Mouse (Mus musculus) heart, adult 8-10 months (tissue): Measurements from ENCODE around the gene Prex1. TPM values are rescaled to one million over a fixed set of nuclear protein-coding genes. Genes with fewer than 3 reads are reported as not detected.

Experiments
- DNase-seq: peaks from one replicate; pipeline ENCODE4 v3.0.0; 2022; ENCODE audit warnings: low spot score
- total RNA-seq, 4 experiments: library from RNA; stranded (reverse); gene quantifications; 2 replicates each; pipeline ENCODE4 v1.2.4; 2022

Gene Prex1
- total RNA-seq, 4 experiments from 2014 or later: 4.2 to 5.4 (median 4.8) TPM

DNA sequence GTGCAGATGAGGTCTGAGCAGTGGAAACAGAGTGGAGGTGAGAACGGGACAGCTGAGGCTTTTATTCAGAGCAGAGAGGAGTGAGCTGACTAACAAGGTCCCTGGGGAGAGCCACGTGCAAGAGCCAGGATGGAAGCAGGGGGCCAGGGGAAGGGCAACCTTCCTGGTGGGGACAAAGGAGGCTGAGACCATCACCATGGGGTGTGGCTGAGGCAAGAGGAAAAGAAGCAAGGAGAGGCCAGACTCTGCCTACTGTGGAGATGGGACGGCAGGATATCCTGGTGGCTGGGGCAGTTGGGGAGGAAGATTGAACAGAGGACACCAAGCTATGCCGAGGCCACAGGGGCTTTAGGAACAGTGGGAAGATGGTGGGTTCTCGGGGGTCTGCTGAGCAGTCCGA is 26.7 kb downstream of the Prex1 start:
- DNase-seq: no peak

DNA sequence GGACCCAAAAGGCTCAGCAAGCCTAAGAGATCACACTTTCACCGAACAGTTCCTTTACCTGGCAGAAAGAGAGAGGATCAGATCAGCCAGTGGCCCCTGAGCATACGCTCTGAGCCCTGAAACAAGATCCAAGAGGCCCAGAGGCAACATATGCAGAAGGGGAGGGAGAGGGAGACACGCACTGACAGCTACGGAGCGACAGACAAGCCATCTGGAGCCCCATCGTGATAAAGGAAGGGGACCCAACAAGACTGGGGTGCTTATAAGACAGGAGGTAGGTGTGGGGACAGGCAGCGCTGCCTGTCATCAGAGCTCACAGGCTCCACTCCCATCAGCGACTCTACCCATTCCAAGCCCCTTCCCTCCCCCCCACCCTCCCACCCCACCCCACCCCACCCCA is 27.8 kb downstream of the Prex1 start:
- DNase-seq: no peak

DNA sequence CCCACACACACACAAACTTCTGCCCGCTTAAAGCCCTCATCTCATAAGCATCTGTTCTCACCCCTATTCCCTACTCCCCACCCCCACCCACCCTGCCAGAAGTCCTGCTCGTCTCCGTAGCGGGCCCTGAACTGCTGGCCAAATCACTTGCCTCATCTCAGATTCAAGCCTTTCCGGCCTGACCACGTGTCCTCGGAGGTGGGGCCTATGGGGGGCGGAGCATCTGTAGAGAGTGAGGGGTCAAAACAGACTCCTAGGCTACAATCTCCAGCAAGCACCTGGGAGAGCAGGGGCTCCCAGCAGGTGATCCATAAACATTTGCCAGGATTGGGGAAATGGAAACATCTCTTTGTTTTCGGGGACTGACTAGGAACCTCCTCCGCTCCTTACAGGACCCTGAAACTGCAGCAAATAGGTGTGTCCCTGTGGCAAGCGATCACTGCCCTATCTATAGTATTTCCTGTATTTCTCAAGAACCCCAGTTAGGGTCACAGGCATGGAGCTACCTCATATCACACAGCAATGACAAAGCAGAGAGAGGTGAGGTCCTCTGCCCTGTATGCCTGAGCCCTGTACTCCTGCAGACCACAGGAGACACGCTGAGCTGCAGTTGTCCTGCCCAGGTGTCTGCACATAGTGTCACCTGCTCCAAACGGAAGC is 29.6 kb downstream of the Prex1 start:
- no peak for DNase-seq

DNA sequence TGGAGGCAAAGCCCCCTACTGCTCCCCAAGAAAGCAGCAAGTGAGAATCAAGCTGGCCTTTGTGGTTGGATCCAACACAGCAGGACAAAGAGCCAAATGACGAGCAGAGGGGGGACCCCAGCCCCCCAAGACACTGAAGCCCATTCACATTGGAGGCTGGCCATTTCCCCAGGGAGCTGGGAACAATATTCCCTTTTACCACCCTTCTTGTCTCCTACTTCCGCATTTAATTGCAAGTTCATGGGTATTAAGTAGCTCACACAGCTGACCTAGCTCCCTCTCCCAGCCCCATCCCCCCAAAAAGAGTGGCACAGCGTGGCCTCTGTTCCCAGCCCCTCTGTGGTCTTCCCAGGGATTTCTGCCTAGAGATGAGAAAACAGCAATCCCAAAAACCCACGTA is 30.8 kb downstream of the Prex1 start:
- no peak for DNase-seq

DNA sequence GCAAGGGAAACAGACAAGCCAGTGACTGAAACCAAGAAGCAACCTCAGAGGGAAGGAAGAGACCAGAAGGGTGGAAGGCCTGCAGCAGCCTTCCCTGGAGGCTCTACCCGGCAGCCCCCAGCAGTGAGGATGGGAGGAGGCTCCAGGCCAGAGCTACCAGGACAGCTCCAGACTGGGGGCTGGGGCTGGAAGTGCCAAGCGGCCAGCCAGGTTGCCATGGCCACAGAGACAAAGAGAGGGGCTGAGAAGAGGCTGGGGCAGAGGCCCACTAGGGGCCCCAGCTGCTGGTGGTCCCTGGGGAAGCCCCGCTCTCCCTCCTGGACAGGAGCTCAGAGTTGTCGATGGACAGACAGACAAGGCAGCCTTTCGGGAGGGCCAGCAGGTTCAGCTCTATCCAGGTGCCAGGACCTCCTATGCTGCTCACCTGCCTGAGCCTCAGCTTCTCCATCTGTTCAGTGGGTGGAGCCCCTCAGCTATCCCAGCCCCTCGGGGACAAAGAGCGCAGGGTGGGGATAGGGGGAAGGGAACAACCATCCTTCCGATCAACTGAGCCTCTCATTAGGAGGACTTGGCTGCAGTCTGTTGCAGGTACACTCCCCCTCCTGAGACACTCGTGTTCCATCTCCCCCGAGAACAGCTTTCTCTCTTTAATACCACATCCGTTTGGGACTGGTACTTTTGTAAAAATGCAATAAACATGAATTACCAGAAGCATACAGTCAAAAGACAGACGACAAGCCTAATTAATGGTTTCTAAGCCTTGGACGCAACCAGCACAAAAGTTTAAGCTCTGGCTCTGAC is 34.5 kb downstream of the Prex1 start:
- no peak for DNase-seq

DNA sequence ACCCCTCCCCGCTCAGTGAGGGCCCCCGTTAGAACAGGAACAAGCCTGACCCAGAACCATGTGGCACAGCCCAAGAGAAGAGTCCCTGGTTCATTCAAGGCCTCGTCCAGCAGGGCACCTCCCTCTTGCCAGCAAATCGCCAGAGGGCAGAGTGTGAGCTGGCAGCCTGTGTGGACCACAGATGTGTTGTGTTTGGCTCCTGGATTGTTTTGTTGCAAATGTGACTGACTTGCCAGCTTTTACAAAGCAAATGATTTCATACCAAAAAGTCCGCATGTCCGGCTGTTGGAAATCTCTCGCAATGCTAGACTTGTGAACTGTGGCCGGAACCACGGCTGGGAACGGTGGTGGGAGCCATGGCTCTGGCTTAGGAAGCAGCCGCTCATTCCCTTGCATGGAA is 36.7 kb downstream of the Prex1 start:
- no peak for DNase-seq

DNA sequence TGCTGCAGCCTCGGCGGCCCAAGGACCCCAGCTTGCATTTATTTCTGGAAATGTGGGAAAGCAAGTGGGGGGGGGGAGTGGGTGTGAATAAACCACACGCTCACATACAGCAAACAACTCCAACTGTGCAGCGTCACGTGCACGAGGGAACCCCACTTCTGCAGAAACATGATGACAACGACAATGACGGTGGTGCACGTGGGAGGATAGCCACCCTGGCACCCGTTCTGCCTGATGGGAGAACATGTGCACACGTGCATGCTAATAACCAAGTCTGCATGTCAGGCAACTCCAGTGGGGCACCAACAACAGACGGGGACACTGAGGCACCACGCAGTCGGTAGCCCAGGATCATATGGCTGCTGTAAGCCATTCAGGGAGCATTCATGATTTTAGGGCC is 37.1 kb downstream of the Prex1 start:
- DNase-seq: no peak

DNA sequence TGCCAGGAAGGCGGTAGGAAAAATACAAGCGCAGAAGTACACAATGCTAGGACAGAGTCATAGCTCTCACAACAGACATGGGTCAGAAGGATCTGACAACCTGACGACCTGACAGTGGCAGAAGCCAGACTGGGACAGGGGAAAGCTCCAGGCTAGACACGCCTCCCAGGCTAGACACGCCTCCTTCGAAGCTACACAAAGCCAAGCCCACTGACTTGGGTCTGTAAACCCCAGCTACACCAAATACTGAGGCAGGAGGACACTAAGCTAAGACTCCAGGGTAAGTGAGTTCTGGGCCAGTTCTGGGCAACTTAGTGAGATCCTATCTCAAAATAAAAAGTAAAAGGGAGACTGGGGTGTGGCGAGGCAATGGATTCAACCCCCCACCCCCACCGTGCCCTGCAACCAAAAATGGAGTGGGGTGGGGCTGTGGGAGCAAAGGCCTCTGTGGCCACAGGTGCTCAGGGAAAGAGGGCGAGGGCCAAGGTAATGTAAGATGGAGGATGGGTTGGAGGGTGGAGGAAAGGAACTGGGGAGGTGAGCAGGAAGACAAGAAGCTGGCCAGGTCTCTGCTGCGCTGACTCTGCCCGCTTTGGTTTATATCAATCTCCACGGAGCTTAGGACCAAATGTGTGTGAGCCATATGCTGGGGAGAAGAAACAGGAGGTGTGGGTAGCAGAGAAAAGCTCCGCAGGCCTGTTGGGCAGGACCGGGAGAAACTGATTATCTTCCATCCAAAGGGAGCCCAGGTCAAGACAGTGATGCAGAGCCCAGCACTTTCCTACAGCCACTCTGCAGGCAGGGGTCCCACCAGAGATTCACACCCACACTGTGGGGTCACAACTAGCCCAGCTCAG is 37.8 kb downstream of the Prex1 start:
- no peak for DNase-seq

DNA sequence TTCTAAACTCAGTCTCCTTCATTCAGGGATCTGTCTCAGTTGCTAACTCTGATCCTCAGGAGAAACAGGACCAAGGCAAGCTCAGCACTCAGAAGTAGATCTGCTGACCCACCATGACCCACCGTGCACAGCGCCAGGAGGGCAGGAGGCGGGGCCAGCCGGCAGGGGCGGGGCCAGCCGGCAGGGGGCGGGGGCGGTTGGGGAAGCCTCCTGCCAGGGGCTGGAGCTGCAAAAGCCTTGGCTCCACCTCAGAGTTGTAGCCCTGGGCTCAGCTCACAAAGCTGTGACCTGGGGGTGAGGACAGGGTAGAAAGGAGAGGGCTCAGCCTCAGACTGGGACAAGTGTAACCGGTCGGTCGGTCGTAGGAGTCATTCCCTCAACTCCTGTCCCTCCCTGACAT is 38.9 kb downstream of the Prex1 start:
- DNase-seq: no peak

DNA sequence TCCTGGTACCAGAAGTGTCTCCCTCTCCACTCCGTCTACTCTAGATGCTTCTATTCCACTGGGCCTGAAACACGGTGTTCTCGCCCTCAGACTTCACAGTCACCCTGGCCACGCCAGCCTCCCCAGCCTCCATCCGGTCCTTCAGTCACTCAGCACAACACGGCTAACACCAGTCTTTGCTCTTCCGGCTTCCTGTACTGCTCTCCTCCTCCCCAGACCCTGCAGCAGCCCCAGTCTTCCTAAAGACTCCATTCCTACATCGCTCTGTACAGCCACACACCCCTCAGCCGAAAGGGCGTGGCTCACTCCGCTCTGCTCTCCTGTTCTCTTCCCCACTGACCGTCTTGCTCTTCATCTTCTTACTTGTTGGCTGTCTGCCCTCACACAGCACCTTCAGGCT is 39.7 kb downstream of the Prex1 start:
- no peak for DNase-seq

DNA sequence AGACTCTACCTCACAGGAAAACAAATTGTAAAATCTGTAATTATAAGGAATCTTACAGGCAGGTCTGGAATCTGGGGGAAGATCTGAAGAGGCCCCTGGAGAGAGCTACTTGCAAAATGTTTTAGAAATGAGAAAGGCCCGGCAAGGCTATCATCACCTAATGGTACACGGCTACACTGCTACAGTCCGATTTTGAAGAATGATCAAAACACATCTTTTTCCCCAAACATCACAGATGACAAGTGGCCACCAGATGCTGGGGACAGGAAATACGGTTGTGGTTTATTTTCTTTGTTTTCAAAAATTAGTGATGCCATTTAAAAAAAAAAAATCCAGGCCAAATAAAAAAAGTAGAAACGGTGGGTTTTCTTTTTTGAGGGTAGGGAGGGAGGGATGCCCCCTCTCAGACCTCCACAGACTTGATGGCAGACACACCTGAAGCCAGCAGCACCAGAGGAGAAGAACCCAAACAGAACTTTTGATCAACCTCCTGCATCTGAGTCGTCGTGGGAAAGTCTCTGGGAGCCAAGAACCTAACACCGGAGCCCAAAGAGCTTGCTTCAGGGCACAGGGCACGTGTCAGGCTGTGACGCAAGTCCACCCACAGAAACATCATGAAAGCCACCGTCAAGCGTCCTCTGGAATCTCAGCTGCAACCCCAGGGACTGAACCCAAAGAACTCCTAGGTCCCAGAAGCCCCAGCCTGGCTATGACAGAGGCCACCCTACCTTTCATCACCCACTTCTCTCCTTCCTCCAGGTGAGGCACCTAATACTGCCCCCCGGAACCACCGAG is 41.3 kb downstream of the Prex1 start:
- DNase-seq: no peak

DNA sequence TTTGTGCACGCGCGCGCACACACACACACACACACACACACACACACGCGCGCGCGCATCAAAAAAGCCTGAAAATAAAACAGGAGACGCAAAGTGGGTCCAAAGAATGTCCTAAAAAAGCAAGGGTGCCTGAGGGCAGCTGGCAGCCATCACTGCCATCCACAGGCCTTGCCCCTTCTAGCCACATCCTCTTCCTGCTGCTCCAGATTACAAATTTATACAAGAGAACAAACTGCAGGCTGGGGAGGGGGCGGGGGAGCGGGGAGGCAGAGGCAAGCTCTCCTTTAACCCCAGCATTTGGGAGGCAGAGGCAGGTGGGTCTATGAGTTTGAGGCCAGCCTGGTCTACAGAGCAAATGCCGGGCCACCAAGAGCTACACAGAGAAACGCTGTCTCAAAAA is 42.0 kb downstream of the Prex1 start:
- DNase-seq: no peak

DNA sequence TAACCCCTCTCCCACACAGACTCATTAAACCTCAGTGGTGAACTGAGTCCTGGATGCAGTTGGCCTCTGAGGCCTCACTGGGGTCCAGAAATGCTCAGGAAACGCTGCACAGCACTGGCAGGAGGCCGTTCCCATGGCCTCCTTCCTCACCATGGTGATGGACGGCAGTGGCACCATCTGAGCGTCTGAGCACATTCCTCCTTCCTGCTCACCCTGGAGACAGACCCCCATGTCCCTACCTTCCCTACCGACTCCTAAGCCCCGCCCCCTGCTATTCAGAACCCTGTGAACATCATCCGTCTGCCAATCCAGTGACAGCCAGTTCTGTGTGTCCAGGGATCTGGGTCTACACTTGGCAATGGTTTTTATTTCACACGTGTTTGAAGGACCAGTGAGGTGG is 42.6 kb downstream of the Prex1 start:
- DNase-seq: no peak

DNA sequence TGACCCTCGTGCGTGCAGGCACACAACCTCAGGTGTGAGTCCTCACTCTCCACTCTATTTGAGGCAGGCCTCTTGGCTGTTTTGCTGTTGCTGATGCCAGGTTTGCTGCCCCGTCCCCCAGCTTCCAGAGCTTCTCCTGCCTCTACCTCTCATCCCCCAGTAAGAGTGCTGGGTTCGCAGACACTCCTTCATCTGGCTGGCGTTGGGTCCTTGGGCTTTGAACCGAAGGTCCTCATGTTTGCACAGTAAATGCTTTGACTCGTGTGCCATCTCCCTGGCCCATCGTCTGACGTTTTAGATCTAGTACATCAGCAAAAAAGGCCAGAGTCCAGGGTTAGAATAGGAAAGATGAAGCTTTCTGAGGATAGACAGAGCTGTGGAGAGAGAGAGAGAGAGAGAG is 43.7 kb downstream of the Prex1 start:
- DNase-seq: no peak

DNA sequence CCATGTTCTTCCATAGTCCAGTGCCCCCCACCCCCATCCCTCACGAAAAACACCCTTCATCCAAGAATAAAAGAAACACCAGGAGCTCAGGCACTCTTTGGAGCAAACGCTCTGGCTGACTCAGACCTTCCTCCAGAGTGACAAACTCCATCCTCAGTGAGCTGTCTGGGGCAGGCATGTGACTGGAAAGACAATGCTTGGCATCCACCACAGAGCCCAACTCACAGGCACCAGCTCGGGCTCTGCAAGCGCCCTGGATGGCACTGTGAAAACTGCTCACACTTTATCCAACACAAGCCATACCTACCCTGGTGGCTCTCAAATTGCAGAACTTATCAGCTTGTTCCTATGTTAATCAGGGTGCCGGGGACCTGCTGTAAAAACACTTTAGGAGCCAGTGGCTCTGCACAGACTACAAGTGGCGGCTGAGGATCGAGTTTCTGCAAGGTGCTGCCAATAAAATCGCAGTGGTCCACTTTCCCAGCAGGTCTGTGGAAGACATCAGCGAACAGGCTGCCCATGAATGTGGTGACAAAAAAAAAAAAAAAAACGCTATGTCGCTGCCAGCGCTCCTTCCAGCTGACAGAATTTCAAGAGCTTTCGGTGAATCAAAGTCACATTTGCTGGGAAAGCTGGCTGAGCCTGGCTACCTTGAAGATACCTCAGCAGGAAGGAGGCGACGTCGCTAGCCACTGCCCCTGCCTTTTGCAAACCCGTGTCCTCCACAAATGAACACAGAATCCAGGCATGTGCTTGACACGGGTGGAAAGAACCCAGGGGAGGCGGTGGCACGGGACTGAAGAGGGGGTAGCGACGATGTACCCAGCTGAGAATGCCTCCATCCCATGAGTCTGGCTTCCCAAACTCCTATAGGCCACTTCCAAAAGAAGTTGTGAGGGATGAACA is 45.6 kb downstream of the Prex1 start:
- DNase-seq: no peak

DNA sequence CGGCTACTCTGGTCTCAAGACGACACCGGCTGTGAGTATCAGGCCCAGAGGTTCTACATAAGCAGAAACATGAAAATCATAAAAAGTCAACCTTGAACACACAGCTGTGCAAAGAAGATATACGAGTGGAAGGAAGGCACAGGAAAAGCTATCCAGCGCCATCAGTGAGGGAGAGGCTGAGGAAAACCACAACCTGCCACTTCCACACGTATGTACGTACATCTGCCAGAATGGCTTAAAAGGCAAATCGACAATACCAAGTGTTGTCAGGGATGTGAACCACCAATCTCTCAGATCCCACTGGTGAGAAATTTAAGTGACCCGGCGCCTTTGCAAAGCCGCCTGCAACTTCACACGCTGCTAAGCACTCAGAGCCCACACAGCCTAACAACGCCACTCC is 47.5 kb downstream of the Prex1 start:
- no peak for DNase-seq

DNA sequence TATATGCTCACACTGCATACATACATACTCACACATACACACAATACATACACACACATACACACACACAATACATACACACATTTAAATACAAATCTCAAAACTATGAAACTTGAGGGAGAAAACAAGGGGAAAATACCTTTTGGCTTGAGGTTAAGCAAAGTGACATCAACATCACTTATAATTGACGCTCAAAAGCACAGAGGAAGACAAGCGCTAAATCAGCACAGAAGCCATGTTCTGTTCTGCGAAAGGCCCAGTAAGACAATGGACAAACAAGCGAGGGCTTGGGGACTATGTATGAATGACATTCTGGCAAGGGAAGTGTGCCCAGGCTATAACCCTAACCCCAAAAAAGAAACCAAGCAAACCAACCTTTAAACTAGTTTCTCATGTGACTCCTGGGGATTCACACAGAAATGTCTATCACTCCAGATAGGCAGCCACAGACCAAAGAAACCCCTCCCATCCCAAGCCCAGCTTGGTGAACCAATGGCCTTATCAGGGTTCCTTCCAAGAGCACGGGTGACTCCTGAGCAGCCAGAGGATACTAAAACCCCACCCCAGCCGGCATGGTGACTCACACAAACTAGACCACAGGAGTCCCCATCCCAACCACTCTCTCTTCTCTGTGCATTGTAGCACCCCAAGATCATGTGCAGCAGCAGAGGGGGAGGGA is 48.2 kb downstream of the Prex1 start:
- DNase-seq: no peak

DNA sequence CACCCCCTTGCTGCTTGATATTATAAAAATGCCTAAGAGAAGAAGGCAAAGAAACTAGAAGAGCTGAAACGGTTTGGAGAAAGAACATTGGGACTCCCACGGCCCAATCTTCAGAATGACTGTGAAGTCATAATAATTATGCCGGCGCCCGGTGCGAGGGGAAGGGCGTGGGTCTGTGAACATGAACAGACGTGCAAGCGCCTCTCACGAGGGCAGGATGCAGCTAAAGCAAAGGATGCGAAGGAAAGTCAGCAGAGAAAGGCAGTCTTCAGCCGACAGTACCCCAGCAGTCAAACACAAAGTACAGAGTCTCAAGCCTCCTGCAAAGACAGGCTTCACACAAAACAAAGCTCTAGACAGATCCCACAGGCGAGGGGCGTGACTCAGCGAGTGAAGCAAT is 49.1 kb downstream of the Prex1 start:
- DNase-seq: no peak

DNA sequence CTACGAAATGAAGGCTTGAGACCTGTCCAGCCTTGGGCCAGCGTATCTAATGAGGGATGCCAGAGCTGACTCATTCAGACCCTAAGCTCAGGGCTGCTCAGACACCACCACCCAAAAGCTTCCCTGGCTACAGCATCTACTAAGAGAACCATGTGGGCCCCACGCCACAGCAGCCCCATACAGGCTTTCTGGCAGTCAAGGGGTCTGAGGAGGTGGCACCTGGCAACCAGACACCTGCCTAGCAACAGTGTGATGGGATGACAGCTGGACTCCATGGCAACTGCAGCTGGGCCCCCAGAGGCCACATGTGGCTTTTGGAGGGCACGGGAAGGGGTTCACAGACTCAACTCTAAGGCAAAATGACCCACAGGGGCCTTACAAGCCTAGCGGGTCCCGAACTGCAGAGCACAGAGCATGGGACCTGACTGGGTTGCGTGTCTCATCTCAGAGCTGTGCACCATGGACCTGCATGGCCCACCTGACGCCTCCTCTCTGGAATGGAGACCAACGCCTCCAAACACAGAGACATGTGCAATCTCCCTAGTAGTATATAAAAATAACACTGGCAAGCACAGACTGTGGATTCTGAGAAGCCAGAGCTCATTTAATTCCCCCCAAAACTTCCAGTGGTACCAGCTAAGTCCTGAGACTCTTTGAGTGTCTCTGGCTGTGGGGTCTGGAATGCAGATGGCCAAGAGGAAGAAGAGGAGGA is 50.2 kb downstream of the Prex1 start:
- no peak for DNase-seq
